Mouse (Mus musculus): ENCODE results near the gene Igfbp4. TPM values are rescaled to one million over a fixed set of nuclear protein-coding genes. Genes with fewer than 3 reads are reported as not detected.
A peak's percentile ranks its signal among the peaks of the same experiment; 100 is the strongest.

Gene Igfbp4
- polyA plus RNA-seq, 1 experiment from 2014 or later = 252 TPM

DNA sequence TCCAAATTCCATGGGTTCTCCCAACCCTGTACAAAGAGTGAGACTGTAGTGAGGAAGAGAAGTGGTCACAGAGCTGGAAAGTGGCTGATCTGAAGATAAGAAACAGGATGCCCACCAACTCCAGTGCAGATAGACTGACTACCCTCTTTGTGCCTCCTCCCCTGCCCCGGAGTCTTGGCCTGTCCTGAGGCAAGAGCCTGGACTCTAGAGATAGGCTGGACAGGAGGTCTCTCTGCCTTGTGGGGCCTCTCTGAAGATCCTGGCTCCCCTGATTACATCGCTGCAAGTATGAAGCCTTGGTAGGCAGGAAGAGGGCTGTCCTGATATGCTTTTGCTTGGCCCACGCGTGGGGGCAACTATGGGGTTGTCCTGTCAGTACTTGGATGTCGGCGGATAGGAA, 4.8 kb upstream of the Igfbp4 start:
- Histone ChIP-seq H3K36me3 (ENCODE audit: control insufficient read depth, insufficient read depth, low read length) (no peaks in the 10 kb centered on the region), H3K9me3 (ENCODE audit: control insufficient read depth, low read length) (no peaks in the 10 kb centered on the region), H3K9ac (ENCODE audit: low read length) (no peak overlapping the region; the same call in 1 of the 2 replicates), H3K4me1 (replicated peaks; ENCODE audit: control insufficient read depth, insufficient read depth, low read length) (peaks cover 3% of the 10 kb centered on the region; the same call in 1 of the 2 replicates), H3K27me3 (ENCODE audit: control insufficient read depth, insufficient read depth, low read length) (no peaks in the 10 kb centered on the region), H3K4me3 (ENCODE audit: low read depth, low read length) (no peak overlapping the region), H3K4me2 (ENCODE audit: low read depth, low read length, severe bottlenecking) (no peak overlapping the region), H3K27ac (ENCODE audit: low read depth, low read length) (no peak overlapping the region)
- DNase-seq (ENCODE audit: low spot score) (no peak), ATAC-seq (replicated peaks; ENCODE audit: low FRiP score) (no peak)
- WGBS = 86% methylated on average over 6 of the region's 6 CpGs

DNA sequence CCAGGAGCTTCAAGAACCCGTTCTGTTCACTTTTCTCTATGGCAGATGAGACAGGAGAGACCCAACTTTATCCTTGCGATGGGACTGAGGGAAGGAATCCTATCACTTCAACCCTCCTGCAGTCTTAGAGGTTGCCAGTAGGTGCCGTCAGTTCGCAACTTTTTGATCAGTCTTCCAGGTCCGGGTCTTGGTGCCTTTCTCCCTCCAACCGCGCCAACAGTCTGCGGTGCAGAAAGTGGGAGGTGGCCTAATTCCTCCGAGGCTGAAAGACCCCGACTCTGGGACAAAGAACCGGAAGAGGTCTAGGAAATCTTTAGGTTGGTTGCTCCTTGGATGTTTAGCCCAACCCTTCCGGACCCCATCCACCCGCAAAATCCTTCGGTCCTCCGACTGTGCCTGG, 1.3 kb upstream of the Igfbp4 start:
- H3K4me2 ChIP-seq (ENCODE audit: low read depth, low read length, severe bottlenecking) = peak overlapping the region; percentile 96

DNA sequence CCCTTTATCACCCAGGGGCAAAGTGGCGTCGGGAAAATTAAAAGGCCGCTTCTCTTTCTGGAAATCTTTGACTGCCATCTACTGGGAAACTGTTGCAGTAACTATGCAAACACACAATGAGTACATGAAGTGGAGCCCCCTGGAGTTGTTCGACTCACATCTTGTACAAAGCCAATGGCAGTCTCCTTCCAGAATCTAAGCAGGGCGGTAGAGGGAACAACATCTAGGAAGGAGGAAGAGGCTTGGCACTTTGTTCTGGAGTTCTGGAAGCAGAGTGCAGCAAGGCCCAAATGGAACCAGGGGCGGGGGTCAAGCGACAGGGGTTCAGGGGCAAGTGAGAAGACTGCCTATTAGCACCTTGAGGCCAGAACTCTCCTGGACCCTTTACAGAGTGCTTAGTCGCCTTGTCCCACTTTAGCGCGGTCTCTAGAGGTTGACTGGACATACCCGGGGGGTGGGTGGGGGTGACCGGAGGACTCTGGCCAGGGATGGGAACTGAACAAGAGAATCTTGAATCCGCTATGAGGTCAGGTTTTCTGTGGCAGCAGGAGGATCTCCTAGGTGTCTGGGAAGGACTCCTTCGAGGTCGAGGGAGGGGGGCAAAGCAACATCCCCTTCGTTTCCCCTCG, 584 bp upstream of the Igfbp4 start:
- H3K4me1 ChIP-seq (replicated peaks; ENCODE audit: control insufficient read depth, insufficient read depth, low read length) = peaks cover 17% of the 10 kb centered on the region; the same call in 1 of the 2 replicates
- H3K36me3 ChIP-seq (ENCODE audit: control insufficient read depth, insufficient read depth, low read length) = no peaks in the 10 kb centered on the region
- peak overlapping the region; percentile 82 for H3K27ac ChIP-seq (ENCODE audit: low read depth, low read length)
- ATAC-seq (replicated peaks; ENCODE audit: low FRiP score) (peak; percentile 42), DNase-seq (ENCODE audit: low spot score) (peak; percentile 79)
- H3K9me3 ChIP-seq (ENCODE audit: control insufficient read depth, low read length) = no peaks in the 10 kb centered on the region
- peak overlapping the region; percentile 57 for H3K4me3 ChIP-seq (ENCODE audit: low read depth, low read length)
- H3K4me2 ChIP-seq (ENCODE audit: low read depth, low read length, severe bottlenecking) = peak overlapping the region; percentile 96
- 2% methylated on average over 17 of the region's 17 CpGs for WGBS
- H3K9ac ChIP-seq (ENCODE audit: low read length) = peak overlapping the region; percentile 93
- no peaks in the 10 kb centered on the region for H3K27me3 ChIP-seq (ENCODE audit: control insufficient read depth, insufficient read depth, low read length)

More for the DNA sequence above, 1.3 kb upstream of the Igfbp4 start:
- Histone ChIP-seq H3K4me3 (ENCODE audit: low read depth, low read length) (peak overlapping the region; percentile 57), H3K27me3 (ENCODE audit: control insufficient read depth, insufficient read depth, low read length) (no peaks in the 10 kb centered on the region), H3K36me3 (ENCODE audit: control insufficient read depth, insufficient read depth, low read length) (no peaks in the 10 kb centered on the region), H3K4me1 (replicated peaks; ENCODE audit: control insufficient read depth, insufficient read depth, low read length) (peaks cover 17% of the 10 kb centered on the region; the same call in 1 of the 2 replicates), H3K9ac (ENCODE audit: low read length) (peak overlapping the region; percentile 93), H3K9me3 (ENCODE audit: control insufficient read depth, low read length) (no peaks in the 10 kb centered on the region), H3K27ac (ENCODE audit: low read depth, low read length) (peak overlapping the region; percentile 82)
- DNase-seq (ENCODE audit: low spot score) (peak; percentile 92), ATAC-seq (replicated peaks; ENCODE audit: low FRiP score) (peak; percentile 85)
- under 1% methylated on average over 15 of the region's 15 CpGs for WGBS

DNA sequence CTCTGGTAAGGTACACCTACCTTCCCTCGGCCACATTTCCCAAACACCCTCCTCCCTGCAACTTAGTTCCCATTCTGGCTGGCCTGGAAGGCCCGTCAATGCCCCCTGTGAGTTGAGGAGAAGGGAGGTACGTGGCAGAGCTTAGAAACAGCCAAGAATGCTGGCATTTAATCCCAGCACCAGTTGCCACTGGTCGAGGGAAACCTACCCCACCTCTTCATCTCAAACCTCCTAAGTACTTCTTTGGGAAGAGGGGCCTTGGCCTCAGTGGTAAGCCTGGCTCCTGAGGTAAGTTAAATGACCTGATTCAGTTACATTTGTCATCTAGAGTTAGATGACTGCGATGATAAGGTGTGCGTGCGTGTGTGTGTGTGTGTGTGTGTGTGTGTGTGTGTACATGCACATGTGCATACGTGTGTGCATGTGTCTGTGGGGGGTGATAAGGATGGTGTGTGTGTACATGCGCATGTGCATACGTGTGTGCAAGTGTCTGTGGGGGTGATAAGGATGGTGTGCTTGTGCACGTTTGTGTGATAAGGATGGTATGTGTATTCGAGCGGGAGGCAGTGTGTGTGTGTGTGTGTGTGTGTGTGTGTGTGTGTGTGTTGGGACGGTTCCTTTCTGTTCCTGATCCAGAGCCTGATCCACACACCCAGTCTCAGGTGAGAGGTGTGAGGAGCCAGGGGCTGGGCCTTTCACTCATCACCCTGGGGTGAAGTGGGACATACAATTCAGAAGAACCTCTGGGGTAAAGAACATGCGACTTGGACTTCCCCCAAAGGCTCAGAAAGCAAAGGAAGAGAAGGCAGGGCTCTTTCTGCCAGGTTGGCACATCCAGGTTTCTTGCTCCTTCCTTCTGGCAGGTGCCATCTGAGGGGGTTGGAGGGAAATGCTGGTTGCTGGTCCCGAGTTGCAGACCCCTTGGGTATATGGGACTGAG, 1.1 kb downstream of the Igfbp4 start:
- Histone ChIP-seq H3K27ac (ENCODE audit: low read depth, low read length) (peak overlapping the region; percentile 82), H3K9ac (ENCODE audit: low read length) (peak overlapping the region; percentile 93), H3K4me3 (ENCODE audit: low read depth, low read length) (peak overlapping the region; percentile 57), H3K9me3 (ENCODE audit: control insufficient read depth, low read length) (no peaks in the 10 kb centered on the region), H3K27me3 (ENCODE audit: control insufficient read depth, insufficient read depth, low read length) (no peaks in the 10 kb centered on the region), H3K4me1 (replicated peaks; ENCODE audit: control insufficient read depth, insufficient read depth, low read length) (peaks cover 17% of the 10 kb centered on the region; the same call in 1 of the 2 replicates), H3K36me3 (ENCODE audit: control insufficient read depth, insufficient read depth, low read length) (no peaks in the 10 kb centered on the region), H3K4me2 (ENCODE audit: low read depth, low read length, severe bottlenecking) (peak overlapping the region; percentile 96)
- ATAC-seq (replicated peaks; ENCODE audit: low FRiP score) (no peak), DNase-seq (ENCODE audit: low spot score) (no peak)
- 63% methylated on average over 16 of the region's 16 CpGs for WGBS

DNA sequence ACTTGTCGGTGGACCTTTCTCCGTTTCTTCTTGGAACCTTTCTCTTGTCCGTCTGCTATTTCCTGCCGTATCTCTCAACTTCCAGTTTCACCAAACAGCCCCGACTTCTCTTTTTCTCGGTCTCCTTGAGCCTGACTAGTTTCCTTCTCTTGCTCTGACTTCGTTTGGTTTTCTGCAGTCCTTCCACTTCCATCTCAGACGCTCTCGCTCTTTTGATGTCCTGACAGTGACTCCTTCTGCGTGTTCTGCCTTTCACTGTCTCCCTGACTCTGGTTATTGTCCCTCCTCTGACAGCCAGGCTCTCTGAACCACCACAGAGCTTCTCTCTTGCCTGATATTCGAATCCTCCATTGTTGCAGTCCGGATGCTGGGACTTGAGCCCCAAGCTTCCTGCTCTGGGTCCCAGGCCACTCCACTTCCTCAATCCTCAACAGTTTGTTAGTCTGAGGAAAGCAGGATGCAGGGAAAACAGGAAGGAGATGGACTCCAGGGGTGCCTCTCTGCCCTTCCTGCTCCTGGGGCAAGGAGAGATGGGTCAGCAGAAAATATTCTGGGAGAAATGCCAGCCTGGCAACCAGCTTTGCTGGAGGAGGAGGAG, 1.9 kb downstream of the Igfbp4 start:
- DNase-seq (ENCODE audit: low spot score) (no peak), ATAC-seq (replicated peaks; ENCODE audit: low FRiP score) (no peak)
- H3K4me2 ChIP-seq (ENCODE audit: low read depth, low read length, severe bottlenecking) = peak overlapping the region; percentile 96
- no peaks in the 10 kb centered on the region for H3K36me3 ChIP-seq (ENCODE audit: control insufficient read depth, insufficient read depth, low read length)
- H3K27me3 ChIP-seq (ENCODE audit: control insufficient read depth, insufficient read depth, low read length) = no peaks in the 10 kb centered on the region
- H3K27ac ChIP-seq (ENCODE audit: low read depth, low read length) = peak overlapping the region; percentile 1; the same call in 1 of the 2 replicates
- H3K9me3 ChIP-seq (ENCODE audit: control insufficient read depth, low read length) = no peaks in the 10 kb centered on the region
- peak overlapping the region; percentile 57 for H3K4me3 ChIP-seq (ENCODE audit: low read depth, low read length)
- H3K9ac ChIP-seq (ENCODE audit: low read length) = 0 out of 2 replicates have a peak overlapping the region, but pooled peaks have one; percentile 9
- H3K4me1 ChIP-seq (replicated peaks; ENCODE audit: control insufficient read depth, insufficient read depth, low read length) = peaks cover 18% of the 10 kb centered on the region; the same call in 1 of the 2 replicates
- WGBS = 63% methylated on average over 12 of the region's 12 CpGs

DNA sequence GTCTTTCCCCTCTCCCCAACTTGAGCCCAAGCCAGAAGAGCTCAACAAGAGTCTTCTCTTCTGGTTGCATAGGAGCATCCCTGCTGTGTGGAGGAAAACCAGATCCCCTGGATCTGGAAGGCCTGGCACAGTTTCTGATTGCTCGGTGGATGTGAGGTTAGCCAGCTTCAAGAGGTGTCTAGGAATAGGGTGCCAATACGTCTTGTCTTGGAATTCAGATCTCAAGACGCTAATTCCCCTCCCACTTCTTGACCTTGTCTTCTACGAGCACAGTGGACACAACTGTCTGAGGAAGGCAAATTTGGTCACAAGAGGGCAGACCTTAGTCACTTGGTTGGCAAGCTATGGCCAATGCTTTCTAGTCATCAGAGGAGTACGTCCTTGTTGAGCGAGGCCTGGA, 2.6 kb downstream of the Igfbp4 start:
- no peak for DNase-seq (ENCODE audit: low spot score)
- no peak overlapping the region for H3K4me3 ChIP-seq (ENCODE audit: low read depth, low read length)
- WGBS = 86% methylated on average over 6 of the region's 6 CpGs
- H3K27ac ChIP-seq (ENCODE audit: low read depth, low read length) = no peak overlapping the region
- H3K4me2 ChIP-seq (ENCODE audit: low read depth, low read length, severe bottlenecking) = peak overlapping the region; percentile 8; the same call in 1 of the 2 replicates
- no peaks in the 10 kb centered on the region; the same call in 1 of the 2 replicates for H3K36me3 ChIP-seq (ENCODE audit: control insufficient read depth, insufficient read depth, low read length)
- ATAC-seq (replicated peaks; ENCODE audit: low FRiP score) = no peak
- no peaks in the 10 kb centered on the region for H3K27me3 ChIP-seq (ENCODE audit: control insufficient read depth, insufficient read depth, low read length)
- no peaks in the 10 kb centered on the region for H3K9me3 ChIP-seq (ENCODE audit: control insufficient read depth, low read length)
- H3K4me1 ChIP-seq (replicated peaks; ENCODE audit: control insufficient read depth, insufficient read depth, low read length) = peaks cover 18% of the 10 kb centered on the region; the same call in 1 of the 2 replicates
- H3K9ac ChIP-seq (ENCODE audit: low read length) = no peak overlapping the region

DNA sequence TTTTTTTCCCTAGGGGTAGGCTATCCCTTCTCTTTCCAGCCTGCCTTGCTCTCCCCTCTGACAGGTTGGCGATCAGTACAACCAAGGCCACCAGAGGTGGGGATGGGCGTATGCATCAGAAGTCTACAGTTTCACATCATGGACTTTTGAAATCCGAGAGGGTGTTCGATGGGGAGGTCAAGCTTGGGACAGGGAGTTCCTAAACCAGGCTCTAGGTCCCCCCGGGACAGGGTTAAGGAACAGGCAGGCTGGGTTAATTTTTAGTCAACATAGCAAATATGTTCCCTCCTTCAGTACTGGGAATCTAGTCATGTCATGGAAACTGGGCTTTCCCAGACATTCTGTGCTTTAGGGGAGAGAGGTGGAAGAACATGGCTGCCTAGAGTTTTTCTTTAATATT, 3.3 kb downstream of the Igfbp4 start:
- Histone ChIP-seq H3K4me3 (ENCODE audit: low read depth, low read length) (no peak overlapping the region), H3K4me2 (ENCODE audit: low read depth, low read length, severe bottlenecking) (no peak overlapping the region)

DNA sequence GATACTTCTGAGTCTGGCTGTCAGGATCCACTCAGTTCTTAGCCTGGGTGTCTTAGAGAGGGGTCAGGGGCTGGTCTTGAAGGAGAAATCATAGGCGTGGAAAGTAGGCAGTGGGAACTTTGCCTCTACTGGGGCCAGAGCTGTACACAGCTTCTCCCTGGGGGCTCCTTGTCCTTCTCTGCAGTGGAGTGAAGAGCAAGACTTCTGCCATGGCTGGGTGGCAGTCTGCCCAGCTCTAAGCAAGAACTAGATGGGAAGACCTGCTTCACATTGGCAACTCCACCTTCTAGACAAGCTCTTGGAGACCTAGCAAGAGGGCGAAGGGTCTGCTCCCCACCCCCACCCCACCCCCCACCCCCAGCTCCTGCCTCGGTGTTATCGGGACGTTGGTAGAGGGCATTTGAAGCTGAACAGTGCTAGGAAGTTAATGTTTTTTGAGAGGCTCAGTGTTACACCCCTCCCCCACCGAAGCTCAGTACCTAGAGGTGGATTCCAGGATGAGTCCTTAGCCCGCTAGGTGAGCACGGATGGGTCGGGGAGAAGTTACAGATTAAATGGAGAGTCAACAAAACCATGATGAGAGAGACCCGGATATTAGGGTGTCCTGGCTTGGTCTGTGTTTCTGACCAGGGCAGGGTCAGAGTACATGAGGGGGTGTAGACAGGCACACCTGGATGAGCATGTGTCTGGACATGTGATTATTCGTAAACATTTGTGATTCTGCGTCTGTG, 4.3 kb downstream of the Igfbp4 start:
- Histone ChIP-seq H3K36me3 (ENCODE audit: control insufficient read depth, insufficient read depth, low read length) (no peaks in the 10 kb centered on the region; the same call in 1 of the 2 replicates), H3K4me2 (ENCODE audit: low read depth, low read length, severe bottlenecking) (no peak overlapping the region), H3K9me3 (ENCODE audit: control insufficient read depth, low read length) (no peaks in the 10 kb centered on the region), H3K27me3 (ENCODE audit: control insufficient read depth, insufficient read depth, low read length) (no peaks in the 10 kb centered on the region), H3K9ac (ENCODE audit: low read length) (no peak overlapping the region), H3K27ac (ENCODE audit: low read depth, low read length) (no peak overlapping the region), H3K4me1 (replicated peaks; ENCODE audit: control insufficient read depth, insufficient read depth, low read length) (peaks cover 18% of the 10 kb centered on the region; the same call in 1 of the 2 replicates), H3K4me3 (ENCODE audit: low read depth, low read length) (no peak overlapping the region)
- no peak for DNase-seq (ENCODE audit: low spot score)
- no peak for ATAC-seq (replicated peaks; ENCODE audit: low FRiP score)
- WGBS = 85% methylated on average over 12 of the region's 12 CpGs

More for the DNA sequence above, 3.3 kb downstream of the Igfbp4 start:
- Histone ChIP-seq H3K27me3 (ENCODE audit: control insufficient read depth, insufficient read depth, low read length) (no peaks in the 10 kb centered on the region), H3K36me3 (ENCODE audit: control insufficient read depth, insufficient read depth, low read length) (no peaks in the 10 kb centered on the region; the same call in 1 of the 2 replicates), H3K27ac (ENCODE audit: low read depth, low read length) (no peak overlapping the region), H3K4me1 (replicated peaks; ENCODE audit: control insufficient read depth, insufficient read depth, low read length) (peaks cover 18% of the 10 kb centered on the region; the same call in 1 of the 2 replicates), H3K9me3 (ENCODE audit: control insufficient read depth, low read length) (no peaks in the 10 kb centered on the region), H3K9ac (ENCODE audit: low read length) (no peak overlapping the region)
- ATAC-seq (replicated peaks; ENCODE audit: low FRiP score) (no peak), DNase-seq (ENCODE audit: low spot score) (no peak)
- WGBS = 80% methylated on average over 5 of the region's 5 CpGs

Measured in forebrain, embryonic 11.5 days (tissue).